Mouse (Mus musculus): ENCODE data around the gene Adora3. TPM values are rescaled to one million over a fixed set of nuclear protein-coding genes. Genes with fewer than 3 reads are reported as not detected.

Adora3 gene
- polyA plus RNA-seq (2015; fragmentation: Nextera tagmentation; extraction: Ambion mirVana), result 0.36 and 0.72 TPM in 2 replicates

DNA sequence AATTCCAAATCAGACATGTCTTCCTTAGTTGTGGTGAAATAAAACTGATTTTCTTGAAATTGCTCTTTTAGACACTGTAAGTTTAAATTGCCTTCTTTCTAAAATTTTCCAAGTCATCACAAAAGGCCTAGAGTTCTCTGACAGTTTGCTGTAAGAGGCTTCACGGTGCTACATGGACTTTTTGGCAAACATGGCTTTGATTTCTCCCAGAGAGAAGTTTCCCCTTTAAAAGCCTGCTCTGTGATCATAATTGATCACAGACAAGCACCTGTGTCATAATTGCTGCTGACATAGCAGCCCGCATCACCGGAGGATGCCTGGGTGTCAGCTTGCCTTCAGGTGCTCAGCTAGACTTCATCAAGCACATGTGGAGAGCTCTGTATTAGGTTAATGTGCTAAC, at the start of gene Adora3, which contains the start of gene Tmigd3:
TSS of gene Adora3 (plus strand) at position 301 of the 400 bp plus-strand sequence.
TSS of gene Tmigd3 (plus strand) at position 346 of the 400 bp plus-strand sequence.
- peaks cover 7% of the 10 kb centered on the region; the same call in 1 of the 2 replicates for H3K4me1 ChIP-seq (ENCODE audit: control insufficient read depth, insufficient read depth, low read length)
- no peak within 1 kb of the TSS for H3K4me2 ChIP-seq (ENCODE audit: low read depth, low read length)
- H3K9me3 ChIP-seq (ENCODE audit: control insufficient read depth, low read length), result no peaks in the 10 kb centered on the region
- H3K27ac ChIP-seq (ENCODE audit: low read length), result 0 out of 2 replicates have a peak within 1 kb of the TSS, but pooled peaks have one; percentile 50
- H3K9ac ChIP-seq (ENCODE audit: low read depth, low read length), result no peak within 1 kb of the TSS
- ATAC-seq, result no peak
- WGBS, result 88% methylated on average over 3 of the region's 3 CpGs
- no peaks in the 10 kb centered on the region for H3K36me3 ChIP-seq (ENCODE audit: control insufficient read depth, insufficient read depth, low read length)
- H3K27me3 ChIP-seq (replicated peaks; ENCODE audit: control insufficient read depth, insufficient read depth, low read length), result no peaks in the 10 kb centered on the region
- H3K4me3 ChIP-seq (ENCODE audit: low read length), result no peak within 1 kb of the TSS

DNA sequence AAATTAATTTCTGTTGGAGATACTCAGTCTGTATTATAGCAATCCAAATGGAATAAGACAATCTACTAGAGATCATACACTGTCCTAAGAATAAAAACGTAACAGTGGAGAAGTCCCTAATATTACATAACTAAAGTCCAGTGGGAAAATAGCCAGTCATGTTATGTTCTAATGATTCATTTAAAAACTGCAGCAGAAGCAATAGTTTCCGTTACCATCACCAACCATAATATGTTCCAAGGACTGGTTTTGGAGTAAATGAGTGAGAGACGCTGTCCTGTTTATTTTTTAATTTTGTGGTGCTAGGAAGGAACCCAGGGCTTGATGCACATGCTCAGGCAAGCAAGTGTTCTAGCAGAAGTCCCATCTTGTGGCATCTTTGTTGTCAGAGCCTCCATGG, 49.2 kb upstream of the Adora3 start:
- peaks cover 4% of the 10 kb centered on the region; the same call in 1 of the 2 replicates for H3K4me1 ChIP-seq (ENCODE audit: control insufficient read depth, insufficient read depth, low read length)
- H3K27me3 ChIP-seq (replicated peaks; ENCODE audit: control insufficient read depth, insufficient read depth, low read length), result no peaks in the 10 kb centered on the region
- H3K9ac ChIP-seq (ENCODE audit: low read depth, low read length), result no peak overlapping the region
- no peaks in the 10 kb centered on the region for H3K36me3 ChIP-seq (ENCODE audit: control insufficient read depth, insufficient read depth, low read length)
- no peaks in the 10 kb centered on the region for H3K9me3 ChIP-seq (ENCODE audit: control insufficient read depth, low read length)
- no peak overlapping the region for H3K4me3 ChIP-seq (ENCODE audit: low read length)
- ATAC-seq, result no peak
- H3K27ac ChIP-seq (ENCODE audit: low read length), result no peak overlapping the region
- 96% methylated on average over 3 of the region's 3 CpGs for WGBS
- H3K4me2 ChIP-seq (ENCODE audit: low read depth, low read length), result no peak overlapping the region

DNA sequence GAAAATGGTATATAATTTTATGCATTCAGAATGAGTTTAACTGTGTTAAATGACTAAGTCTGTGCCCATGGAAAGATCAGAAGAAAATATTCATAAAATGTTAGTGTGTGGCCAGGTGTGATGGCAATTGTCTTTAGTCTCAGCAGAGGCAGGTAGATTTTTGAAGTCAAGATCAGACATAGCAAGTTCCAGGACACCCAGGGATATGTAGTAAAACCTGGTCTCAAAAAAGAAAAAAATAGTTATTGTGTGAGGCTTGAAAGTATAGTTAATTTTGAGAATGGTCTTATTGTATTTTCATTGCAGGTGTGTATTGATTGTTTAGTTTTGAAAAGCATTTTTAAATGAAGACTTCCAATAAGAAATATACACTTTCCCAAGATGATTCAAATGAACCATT, 47.0 kb upstream of the Adora3 start:
- Histone ChIP-seq H3K27me3 (replicated peaks; ENCODE audit: control insufficient read depth, insufficient read depth, low read length) (no peaks in the 10 kb centered on the region), H3K9me3 (ENCODE audit: control insufficient read depth, low read length) (no peaks in the 10 kb centered on the region), H3K27ac (ENCODE audit: low read length) (no peak overlapping the region), H3K9ac (ENCODE audit: low read depth, low read length) (no peak overlapping the region), H3K4me1 (ENCODE audit: control insufficient read depth, insufficient read depth, low read length) (peaks cover 4% of the 10 kb centered on the region; the same call in 1 of the 2 replicates), H3K4me2 (ENCODE audit: low read depth, low read length) (no peak overlapping the region), H3K4me3 (ENCODE audit: low read length) (no peak overlapping the region), H3K36me3 (ENCODE audit: control insufficient read depth, insufficient read depth, low read length) (no peaks in the 10 kb centered on the region)
- no peak for ATAC-seq

DNA sequence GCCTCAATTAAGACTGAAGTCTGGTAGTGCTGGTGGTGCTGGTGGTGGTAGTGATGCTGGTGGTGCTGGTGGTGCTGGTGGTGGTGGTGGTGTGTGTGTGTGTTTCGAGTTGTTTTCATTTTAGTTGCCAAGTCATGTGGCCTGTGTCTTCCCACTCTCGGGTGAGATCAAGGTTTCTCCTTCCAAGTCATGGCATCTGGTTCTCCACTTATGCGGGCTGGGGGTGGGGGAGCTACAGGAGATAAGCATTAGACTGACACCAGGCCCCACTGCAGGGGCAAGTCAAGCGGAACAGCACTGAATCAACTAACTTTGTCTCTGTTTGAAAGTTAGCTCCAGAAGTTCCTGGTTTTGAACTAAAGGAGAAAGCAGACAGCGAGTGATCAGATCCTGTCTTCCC, 46.6 kb upstream of the Adora3 start:
- WGBS, result 50% methylated on average over 5 of the region's 5 CpGs
- no peak overlapping the region for H3K4me2 ChIP-seq (ENCODE audit: low read depth, low read length)
- no peak overlapping the region for H3K9ac ChIP-seq (ENCODE audit: low read depth, low read length)
- H3K36me3 ChIP-seq (ENCODE audit: control insufficient read depth, insufficient read depth, low read length), result no peaks in the 10 kb centered on the region
- ATAC-seq, result no peak
- H3K27me3 ChIP-seq (replicated peaks; ENCODE audit: control insufficient read depth, insufficient read depth, low read length), result no peaks in the 10 kb centered on the region
- peaks cover 4% of the 10 kb centered on the region; the same call in 1 of the 2 replicates for H3K4me1 ChIP-seq (ENCODE audit: control insufficient read depth, insufficient read depth, low read length)
- H3K27ac ChIP-seq (ENCODE audit: low read length), result no peak overlapping the region
- no peaks in the 10 kb centered on the region for H3K9me3 ChIP-seq (ENCODE audit: control insufficient read depth, low read length)
- H3K4me3 ChIP-seq (ENCODE audit: low read length), result no peak overlapping the region

DNA sequence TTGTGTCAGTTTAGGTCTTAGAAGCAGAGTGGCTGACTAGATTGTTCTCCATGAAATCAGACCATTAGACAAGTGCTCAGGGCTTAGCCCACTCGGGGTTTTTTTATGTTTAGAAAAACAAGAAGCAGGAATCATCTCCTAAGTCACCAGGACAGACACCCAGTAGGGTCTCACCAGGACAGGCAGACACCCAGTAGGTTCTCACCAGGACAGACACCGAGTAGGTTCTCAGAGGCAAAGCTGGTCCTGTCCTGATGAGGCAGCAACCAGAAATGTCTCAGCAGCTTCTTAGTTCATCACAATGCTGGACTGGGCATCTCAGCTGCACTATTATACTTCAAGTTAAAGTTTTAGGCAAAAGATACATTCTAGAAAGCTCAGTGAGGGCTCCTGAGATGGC, 46.0 kb upstream of the Adora3 start:
- no peak for ATAC-seq
- Histone ChIP-seq H3K4me2 (ENCODE audit: low read depth, low read length) (no peak overlapping the region), H3K36me3 (ENCODE audit: control insufficient read depth, insufficient read depth, low read length) (no peaks in the 10 kb centered on the region), H3K27ac (ENCODE audit: low read length) (no peak overlapping the region), H3K9ac (ENCODE audit: low read depth, low read length) (no peak overlapping the region), H3K9me3 (ENCODE audit: control insufficient read depth, low read length) (no peaks in the 10 kb centered on the region), H3K27me3 (replicated peaks; ENCODE audit: control insufficient read depth, insufficient read depth, low read length) (no peaks in the 10 kb centered on the region), H3K4me3 (ENCODE audit: low read length) (no peak overlapping the region), H3K4me1 (ENCODE audit: control insufficient read depth, insufficient read depth, low read length) (peaks cover 4% of the 10 kb centered on the region; the same call in 1 of the 2 replicates)
- 57% methylated on average over 2 of the region's 2 CpGs for WGBS

DNA sequence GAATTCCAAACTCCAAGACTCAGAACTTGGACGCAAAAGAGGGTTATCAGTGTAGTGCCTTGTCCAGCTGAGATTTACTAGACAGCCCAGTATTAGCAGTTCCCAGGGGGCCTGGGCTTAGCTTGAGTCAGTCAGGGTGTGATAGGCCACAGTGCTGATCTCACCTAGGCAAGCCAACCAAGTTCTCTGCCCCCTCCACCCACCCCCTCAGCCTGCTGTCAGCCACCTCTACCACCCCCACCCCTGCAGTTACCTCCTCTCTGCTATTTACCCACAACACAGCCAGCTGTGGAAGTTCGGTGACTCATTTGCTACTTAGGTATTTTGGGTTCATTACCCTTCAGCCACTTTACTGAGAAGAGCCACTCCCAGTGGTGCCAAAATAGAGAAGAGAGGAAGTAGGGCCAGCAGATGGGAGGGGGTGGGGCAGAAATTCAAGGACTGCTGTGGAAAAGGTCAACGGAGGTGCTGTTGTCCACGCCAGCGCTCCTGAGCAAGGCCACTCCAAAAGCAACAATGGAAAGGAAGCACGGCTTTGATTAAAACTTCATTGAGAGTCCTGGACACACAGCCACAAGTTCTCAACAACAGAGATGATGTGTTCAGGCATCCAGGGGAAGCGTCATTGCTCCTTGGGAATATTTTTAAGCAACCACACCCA, 45.0 kb upstream of the Adora3 start:
- ATAC-seq, result 0 out of 2 replicates have a peak, but pooled peaks have one; percentile 28
- Histone ChIP-seq H3K4me2 (ENCODE audit: low read depth, low read length) (no peak overlapping the region), H3K4me1 (ENCODE audit: control insufficient read depth, insufficient read depth, low read length) (peaks cover 4% of the 10 kb centered on the region; the same call in 1 of the 2 replicates), H3K9ac (ENCODE audit: low read depth, low read length) (no peak overlapping the region), H3K27me3 (replicated peaks; ENCODE audit: control insufficient read depth, insufficient read depth, low read length) (no peaks in the 10 kb centered on the region), H3K9me3 (ENCODE audit: control insufficient read depth, low read length) (no peaks in the 10 kb centered on the region), H3K4me3 (ENCODE audit: low read length) (no peak overlapping the region), H3K27ac (ENCODE audit: low read length) (peak overlapping the region; percentile 33; the same call in 1 of the 2 replicates), H3K36me3 (ENCODE audit: control insufficient read depth, insufficient read depth, low read length) (no peaks in the 10 kb centered on the region)
- WGBS, result 60% methylated on average over 7 of the region's 7 CpGs

DNA sequence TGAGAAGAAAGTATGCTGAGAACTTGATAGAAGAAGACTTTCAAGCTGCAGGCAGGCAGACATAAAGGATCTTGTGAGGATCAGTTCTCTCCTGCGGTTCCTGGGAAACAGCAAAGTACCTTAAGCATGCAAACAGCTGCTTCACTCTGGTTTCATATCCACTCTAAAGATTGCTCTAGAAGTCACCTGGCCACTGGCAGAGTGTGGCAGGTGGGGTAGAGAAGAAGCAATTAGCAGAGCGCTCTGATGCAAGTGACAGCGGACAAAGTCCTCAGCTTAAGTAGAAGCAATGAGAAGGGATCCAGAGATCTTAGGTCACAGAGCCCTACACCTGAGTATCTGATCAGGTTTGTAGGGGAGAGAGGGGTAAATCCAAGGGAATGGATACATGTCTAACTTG, 39.1 kb upstream of the Adora3 start:
- H3K9ac ChIP-seq (ENCODE audit: low read depth, low read length), result no peak overlapping the region
- H3K27ac ChIP-seq (ENCODE audit: low read length), result no peak overlapping the region
- peak; percentile 58; the same call in 1 of the 2 replicates for ATAC-seq
- H3K36me3 ChIP-seq (ENCODE audit: control insufficient read depth, insufficient read depth, low read length), result no peaks in the 10 kb centered on the region
- H3K4me3 ChIP-seq (ENCODE audit: low read length), result no peak overlapping the region
- 88% methylated on average over 3 of the region's 3 CpGs for WGBS
- H3K4me2 ChIP-seq (ENCODE audit: low read depth, low read length), result no peak overlapping the region
- H3K4me1 ChIP-seq (ENCODE audit: control insufficient read depth, insufficient read depth, low read length), result no peaks in the 10 kb centered on the region
- H3K27me3 ChIP-seq (replicated peaks; ENCODE audit: control insufficient read depth, insufficient read depth, low read length), result no peaks in the 10 kb centered on the region
- H3K9me3 ChIP-seq (ENCODE audit: control insufficient read depth, low read length), result no peaks in the 10 kb centered on the region

DNA sequence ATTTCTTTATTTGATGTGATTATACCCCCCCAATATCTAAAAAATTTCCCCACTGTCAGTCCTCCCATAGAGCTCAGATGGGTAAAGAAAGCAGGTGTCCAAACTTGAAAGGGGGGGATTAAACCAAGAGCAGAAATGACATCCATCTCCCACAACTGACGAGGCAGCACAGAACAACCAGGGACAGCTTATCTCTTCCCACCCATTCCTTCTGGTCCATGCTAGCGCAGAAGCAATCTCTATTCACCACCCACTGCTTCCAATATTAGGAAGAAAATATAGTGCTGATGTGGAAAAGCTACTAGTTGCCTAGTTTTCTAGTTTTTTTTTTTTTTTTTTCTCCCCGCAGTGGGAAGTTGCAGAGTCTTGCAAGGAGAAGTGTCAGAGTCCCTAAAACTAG, 34.8 kb upstream of the Adora3 start:
- no peak overlapping the region for H3K9ac ChIP-seq (ENCODE audit: low read depth, low read length)
- no peaks in the 10 kb centered on the region for H3K4me1 ChIP-seq (ENCODE audit: control insufficient read depth, insufficient read depth, low read length)
- no peaks in the 10 kb centered on the region for H3K9me3 ChIP-seq (ENCODE audit: control insufficient read depth, low read length)
- H3K27ac ChIP-seq (ENCODE audit: low read length), result no peak overlapping the region
- 85% methylated on average over 3 of the region's 3 CpGs for WGBS
- H3K27me3 ChIP-seq (replicated peaks; ENCODE audit: control insufficient read depth, insufficient read depth, low read length), result no peaks in the 10 kb centered on the region
- no peaks in the 10 kb centered on the region for H3K36me3 ChIP-seq (ENCODE audit: control insufficient read depth, insufficient read depth, low read length)
- ATAC-seq, result no peak
- H3K4me3 ChIP-seq (ENCODE audit: low read length), result no peak overlapping the region
- no peak overlapping the region for H3K4me2 ChIP-seq (ENCODE audit: low read depth, low read length)

DNA sequence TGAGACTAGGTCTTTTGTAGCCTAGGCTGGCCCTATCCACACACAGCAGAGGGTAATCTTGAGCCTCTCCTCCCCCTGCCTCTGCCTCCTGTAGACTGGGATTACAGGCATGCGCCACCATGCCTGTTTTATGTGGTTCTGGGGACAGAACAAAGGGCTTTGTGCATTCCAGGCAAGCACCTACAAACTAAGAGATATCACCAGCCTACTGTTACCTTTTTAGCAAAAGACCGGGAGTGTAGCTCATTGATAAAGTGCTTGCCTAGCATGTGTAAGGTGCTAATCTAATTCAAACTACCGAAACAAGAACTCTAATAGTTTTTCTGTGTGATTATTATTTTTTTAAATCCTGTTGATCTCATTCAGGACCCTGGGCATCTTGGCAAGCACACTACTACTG, 33.8 kb upstream of the Adora3 start:
- ATAC-seq, result no peak
- Histone ChIP-seq H3K27me3 (replicated peaks; ENCODE audit: control insufficient read depth, insufficient read depth, low read length) (no peaks in the 10 kb centered on the region), H3K9me3 (ENCODE audit: control insufficient read depth, low read length) (no peaks in the 10 kb centered on the region), H3K27ac (ENCODE audit: low read length) (no peak overlapping the region), H3K4me1 (ENCODE audit: control insufficient read depth, insufficient read depth, low read length) (no peaks in the 10 kb centered on the region), H3K36me3 (ENCODE audit: control insufficient read depth, insufficient read depth, low read length) (no peaks in the 10 kb centered on the region), H3K9ac (ENCODE audit: low read depth, low read length) (no peak overlapping the region), H3K4me2 (ENCODE audit: low read depth, low read length) (no peak overlapping the region), H3K4me3 (ENCODE audit: low read length) (no peak overlapping the region)
- 85% methylated on average over 3 of the region's 3 CpGs for WGBS
